Mouse (Mus musculus): ENCODE data around the gene Eif2ak2.

Eif2ak2 gene

DNA sequence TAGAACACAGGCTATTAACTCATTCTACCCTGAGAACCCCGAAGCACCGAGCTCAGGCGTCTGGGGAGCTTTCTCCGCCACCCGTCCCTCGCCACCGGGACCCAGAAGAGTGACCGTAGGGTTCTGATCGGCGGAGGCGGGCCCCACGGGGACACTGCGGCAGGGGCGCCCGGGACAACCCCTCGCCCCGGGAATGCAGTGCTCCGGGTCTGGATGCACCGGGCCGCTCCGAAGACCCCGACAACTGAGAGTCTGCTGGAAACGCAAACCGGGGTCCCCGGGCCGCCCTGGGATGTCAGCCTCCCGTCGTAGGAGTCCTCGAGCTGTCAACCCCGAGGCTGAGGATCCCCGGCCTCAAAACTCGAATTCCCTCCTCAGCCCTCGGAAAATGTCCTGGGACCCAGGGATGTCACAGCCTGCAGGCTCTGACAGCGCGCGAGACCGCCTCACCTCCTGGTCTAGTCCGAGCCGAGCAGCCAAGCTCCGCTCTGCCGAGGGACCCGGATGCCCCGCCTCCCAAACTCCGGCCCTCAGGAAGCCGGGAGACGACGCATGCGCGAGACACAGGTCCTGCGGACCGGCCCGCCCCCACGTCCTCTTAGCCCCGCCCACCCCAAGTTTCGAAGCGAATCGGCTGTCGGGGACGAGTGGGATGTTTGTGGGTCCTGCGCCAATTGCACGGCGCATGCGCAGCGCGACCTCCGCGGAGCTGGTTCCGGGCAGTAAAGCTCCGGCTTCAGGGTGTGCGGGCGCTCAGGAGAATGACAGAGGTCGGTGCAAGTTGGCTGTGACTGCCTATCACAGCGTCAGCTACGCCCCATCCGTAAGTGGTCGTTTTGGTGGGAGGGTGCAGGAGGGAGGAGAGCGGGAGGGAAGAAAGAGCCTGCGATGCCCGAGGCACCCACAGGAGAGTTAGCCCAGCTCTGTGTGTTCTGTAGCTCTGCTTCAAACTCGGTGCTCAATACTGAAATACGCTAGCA, 47.2 kb downstream of the Eif2ak2 start, which contains the start of the genes Heatr5b and Gpatch11:
Gene Heatr5b, minus strand, starts transcription at position 509 of the 980 bp plus-strand sequence.
Gene Gpatch11, plus strand, starts transcription at position 712 of the 980 bp plus-strand sequence.
- peak; percentile 97 for DNase-seq

GRCm38 (mm10) chr17:78824346-78824745, 58.0 kb downstream of the Eif2ak2 start:
- no peak for DNase-seq

GRCm38 (mm10) chr17:78809582-78809981, 72.8 kb downstream of the Eif2ak2 start:
- no peak for DNase-seq

DNA sequence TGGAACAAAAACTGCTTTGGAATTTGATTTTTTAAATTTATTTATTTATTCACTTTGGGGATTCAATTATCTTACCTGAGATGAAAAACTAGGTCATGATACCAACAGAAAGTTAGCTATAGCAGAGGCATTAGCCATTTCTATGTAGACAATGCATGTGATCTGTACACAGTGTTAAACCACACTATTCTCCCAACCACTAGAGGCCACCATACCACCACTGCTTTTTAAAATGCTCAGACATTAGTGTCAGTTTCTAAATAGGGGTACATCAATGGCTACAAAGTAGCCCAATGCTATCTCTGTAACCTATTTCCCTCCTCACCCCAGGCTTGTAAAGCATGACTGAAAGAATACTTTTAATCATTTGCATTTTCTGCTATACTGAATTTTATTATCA, 73.4 kb downstream of the Eif2ak2 start:
- no peak for DNase-seq
